ENCODE assay signal across 21 mouse cellular contexts in the genomic region with DNA sequence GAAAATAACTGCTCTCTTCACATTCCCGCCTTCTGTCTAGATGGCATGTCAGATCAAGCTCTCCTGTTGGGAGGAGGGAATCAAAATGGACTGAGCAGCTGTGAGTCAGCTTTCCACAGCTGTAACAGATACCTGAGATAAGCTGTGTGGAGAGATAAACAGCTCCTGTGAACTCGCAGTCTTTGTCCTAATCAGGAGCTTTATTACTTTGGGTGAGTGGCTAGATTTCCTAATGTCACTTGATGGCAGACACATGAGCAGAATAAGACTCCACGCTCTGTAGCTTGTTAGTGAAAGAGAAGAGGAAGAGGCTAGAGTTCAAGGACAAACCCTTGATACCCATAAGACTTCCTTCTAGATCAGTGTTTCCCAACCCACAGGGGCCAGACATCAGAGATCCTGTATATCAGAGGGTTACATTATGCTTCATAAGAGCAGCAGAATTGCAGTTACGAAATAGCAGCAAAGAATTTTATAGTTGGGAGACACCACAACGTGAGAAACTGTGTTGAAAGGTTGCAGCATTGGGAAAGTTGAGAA.
DNase-seq lines count a peak whose midpoint lies in the region; ATAC-seq and TF ChIP-seq lines count a peak whose summit lies in the region.
"Had no signal": no experiment of that assay in that cellular context is flagged by ENCODE, and none has a peak within 500 bp of the region (broad histone marks: within the 10 kb centered on the region; RNA-seq: fewer than 3 reads in every experiment).

No protein-coding gene starts in this region.

- H3K4me2 ChIP-seq in lung, postnatal 0 days (replicated peaks; ENCODE audit: low read depth, low read length) = no peak overlapping the region
- H3K4me2 ChIP-seq in intestine, embryonic 15.5 days (replicated peaks) = no peak overlapping the region
- H3K4me2 ChIP-seq: forebrain, embryonic 15.5 days; heart, embryonic 11.5 days; hindbrain, embryonic 13.5 days had no signal

- no peaks in the 10 kb centered on the region for H3K9me3 ChIP-seq in lung, postnatal 0 days (ENCODE audit: low read length)
- no peaks in the 10 kb centered on the region for H3K9me3 ChIP-seq in intestine, embryonic 15.5 days
- H3K9me3 ChIP-seq: forebrain, embryonic 15.5 days; hindbrain, embryonic 10.5 days; hindbrain, embryonic 13.5 days had no signal

- ATAC-seq in lung, postnatal 0 days = no peak
- peak; percentile 86 for ATAC-seq in intestine, embryonic 15.5 days
- peak; percentile 98 for ATAC-seq in megakaryocyte progenitor cell, adult 5-6 weeks (replicated peaks; ENCODE audit: poor library complexity)
- ATAC-seq: CD4-positive, CD25-positive, alpha-beta regulatory T cell, adult 4 months; forebrain, embryonic 15.5 days; hindbrain, embryonic 16.5 days; inflammation-experienced regulatory T-cells, adult 6 months had no signal

- no peaks in the 10 kb centered on the region for H3K36me3 ChIP-seq in lung, postnatal 0 days (ENCODE audit: insufficient read depth, low read length)
- no peaks in the 10 kb centered on the region for H3K36me3 ChIP-seq in intestine, embryonic 15.5 days
- H3K36me3 ChIP-seq: forebrain, embryonic 15.5 days; hindbrain, embryonic 10.5 days; hindbrain, embryonic 13.5 days had no signal

- WGBS in lung, postnatal 0 days = 56% methylated on average over 5 of the region's 5 CpGs
- 57% methylated on average over 5 of the region's 5 CpGs for WGBS in intestine, embryonic 15.5 days

- peak; percentile 10 for DNase-seq in lung, postnatal 0 days (ENCODE audit: low spot score)
- DNase-seq in lung, postnatal 4 days = no peak
- DNase-seq in cerebellum, postnatal 36 days = no peak
- no peak for DNase-seq in layer of hippocampus, adult 18-20 months (ENCODE audit: low spot score in 2 of 2)
- DNase-seq: adrenal gland, adult 2 months; adrenal gland, postnatal 14 days; cerebellum, adult 11 months; cerebellum, adult 2 months; cerebellum, adult 9-11 months; gastrocnemius, postnatal 25 days; heart, postnatal 36 days; kidney, adult 18-20 months had no signal

- TF ChIP-seq CTCF in lung, postnatal 0 days (IDR thresholded peaks at IDR 0.05) = no peak

- no peak for TF ChIP-seq EP300 in lung, postnatal 0 days (IDR thresholded peaks at IDR 0.05)

- no peak overlapping the region for H3K4me3 ChIP-seq in lung, postnatal 0 days (ENCODE audit: low read depth, low read length)
- no peak overlapping the region for H3K4me3 ChIP-seq in intestine, embryonic 15.5 days (replicated peaks)
- H3K4me3 ChIP-seq: forebrain, embryonic 15.5 days; hindbrain, embryonic 10.5 days; hindbrain, embryonic 13.5 days had no signal

- no peak overlapping the region for H3K27ac ChIP-seq in lung, postnatal 0 days (ENCODE audit: low read length)
- H3K27ac ChIP-seq in intestine, embryonic 15.5 days = no peak overlapping the region
- H3K27ac ChIP-seq: forebrain, embryonic 15.5 days; hindbrain, embryonic 10.5 days; hindbrain, embryonic 13.5 days had no signal

- H3K27me3 ChIP-seq in lung, postnatal 0 days (replicated peaks; ENCODE audit: insufficient read depth, low read length) = no peaks in the 10 kb centered on the region
- no peaks in the 10 kb centered on the region for H3K27me3 ChIP-seq in intestine, embryonic 15.5 days (replicated peaks)
- H3K27me3 ChIP-seq: forebrain, embryonic 15.5 days; hindbrain, embryonic 13.5 days had no signal

- no peak overlapping the region for H3K9ac ChIP-seq in lung, postnatal 0 days (replicated peaks; ENCODE audit: low read depth)
- no peak overlapping the region for H3K9ac ChIP-seq in intestine, embryonic 15.5 days
- H3K9ac ChIP-seq: forebrain, embryonic 15.5 days; hindbrain, embryonic 13.5 days had no signal

- no peaks in the 10 kb centered on the region for H3K4me1 ChIP-seq in lung, postnatal 0 days (ENCODE audit: insufficient read depth, low read depth, low read length)
- H3K4me1 ChIP-seq in intestine, embryonic 15.5 days (replicated peaks) = peaks cover 4% of the 10 kb centered on the region; the same call in 1 of the 2 replicates
- H3K4me1 ChIP-seq: forebrain, embryonic 15.5 days; hindbrain, embryonic 10.5 days; hindbrain, embryonic 13.5 days had no signal
